Mouse (Mus musculus): ENCODE measurements around the gene Lmbrd1. TPM values are rescaled to one million over a fixed set of nuclear protein-coding genes. Genes with fewer than 3 reads are reported as not detected.

Lmbrd1 gene
- 105 TPM for polyA plus RNA-seq (2017; shearing (Covaris generic))

DNA sequence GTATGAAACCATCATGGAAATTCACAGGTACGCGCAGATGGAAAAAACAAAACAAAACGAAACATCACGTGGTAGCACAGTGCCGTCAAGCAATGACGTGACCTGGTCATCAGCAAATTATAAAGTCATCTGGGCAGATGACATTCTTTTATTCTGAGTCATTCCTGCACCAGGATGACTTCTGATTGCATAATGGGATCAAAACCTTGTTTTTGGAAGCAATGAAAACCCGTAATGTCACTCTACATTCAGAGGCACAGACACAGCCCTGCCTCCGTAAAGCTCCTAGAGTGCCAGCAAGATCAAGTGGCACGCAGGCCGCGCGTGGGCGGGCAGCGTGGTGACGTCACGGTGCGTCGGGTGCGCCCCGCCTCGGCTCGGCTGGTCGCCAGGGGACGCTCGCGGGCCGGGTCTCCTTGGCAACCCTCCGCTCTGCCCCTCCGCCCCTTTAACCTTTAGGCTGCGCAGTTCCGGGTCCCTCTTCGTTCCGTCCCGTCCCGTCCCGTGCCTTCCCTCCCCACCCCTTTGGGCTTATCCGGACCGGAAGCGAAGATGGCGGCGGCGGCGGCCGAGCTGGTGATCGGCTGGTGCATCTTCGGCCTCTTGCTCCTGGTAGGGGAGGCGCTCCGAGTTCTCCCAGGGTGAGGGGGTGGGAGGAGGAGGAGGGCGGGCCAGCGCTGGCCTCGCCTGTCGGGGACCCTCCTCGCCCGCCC is at the start of gene Lmbrd1:
Gene Lmbrd1 (plus strand): TSS at position 426 of the 713 bp plus-strand sequence.

Other genes starting within 250 kb of the Lmbrd1 start
- gene Col19a1, start 91.2 kb upstream of the Lmbrd1 start, polyA plus RNA-seq (2017; shearing (Covaris generic)), result 0.09 TPM

All from activated CD4-positive, CD25-positive, alpha-beta regulatory T cell, adult 9 weeks (primary cell).